7 mouse cellular contexts compared by ENCODE assay signal in the genomic region with DNA sequence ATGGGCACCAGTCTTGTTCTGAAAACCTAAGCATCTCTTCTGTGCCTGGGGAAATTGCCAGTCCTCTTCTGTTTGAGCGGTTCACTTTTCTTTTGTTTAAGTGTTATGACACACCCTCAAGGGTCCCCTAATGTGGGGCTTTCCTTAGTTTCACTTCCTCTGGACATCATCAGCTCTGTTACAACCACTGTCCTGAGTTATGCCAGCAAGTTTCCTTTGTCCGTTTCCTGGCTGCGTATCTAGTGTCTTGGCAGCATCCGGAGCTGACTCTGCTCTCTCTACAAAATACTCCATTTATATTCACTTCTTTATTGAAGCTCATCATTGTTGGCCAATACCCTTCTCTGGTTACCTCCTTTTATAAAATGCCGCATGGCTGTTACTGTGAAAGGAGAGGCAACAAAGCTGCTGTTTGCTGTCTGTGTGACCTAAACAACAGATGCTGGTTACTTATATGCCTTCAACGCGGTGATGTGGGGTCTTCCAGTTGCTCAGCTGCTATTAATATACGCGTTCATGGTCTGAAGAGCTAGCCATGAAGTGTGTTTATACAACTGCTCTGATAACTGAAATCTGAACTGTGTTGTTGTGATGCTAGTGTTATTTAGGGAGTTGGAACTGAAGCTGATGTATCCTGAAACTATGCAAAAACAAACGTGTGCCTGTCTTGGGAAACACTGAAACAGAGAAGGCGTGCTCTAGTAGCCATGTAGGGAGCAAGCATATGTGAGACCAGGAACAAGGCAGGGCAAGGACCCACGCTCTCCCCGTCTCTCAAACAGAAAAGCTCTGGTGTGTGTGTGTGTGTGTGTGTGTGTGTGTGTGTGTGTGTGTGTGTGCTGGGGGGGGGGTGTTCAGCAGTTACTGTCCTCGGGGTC.
DNase-seq lines count a peak whose midpoint lies in the region; ATAC-seq and TF ChIP-seq lines count a peak whose summit lies in the region.

No protein-coding gene starts in this region.

- DNase-seq in B cell, adult 2 months, result peak; percentile 55 to 67
- DNase-seq in brain, embryonic 14.5 days (ENCODE audit: low read depth), result peak; percentile 70
- DNase-seq in lung, postnatal 36 days, result peak; percentile 46
- no peak for DNase-seq in right cerebral cortex, postnatal 25 days
- no peak for DNase-seq in thymus, adult 18-20 months
- DNase-seq in layer of hippocampus, adult 9-11 months, result no peak

- ATAC-seq in hindbrain, embryonic 16.5 days, result peak; percentile 62

- H3K27me3 ChIP-seq in hindbrain, embryonic 16.5 days (replicated peaks; ENCODE audit: control insufficient read depth, insufficient read depth, low read length), result no peaks in the 10 kb centered on the region

- no peak for TF ChIP-seq CTCF in brain, embryonic 14.5 days (IDR thresholded peaks at IDR 0.05; ENCODE audit: borderline replicate concordance, extremely low read depth, insufficient read depth, insufficient read length)

- H3K36me3 ChIP-seq in hindbrain, embryonic 16.5 days (ENCODE audit: control insufficient read depth, insufficient read depth, low read length), result no peaks in the 10 kb centered on the region

- no peak for TF ChIP-seq POLR2A in brain, embryonic 14.5 days (IDR thresholded peaks at IDR 0.05; ENCODE audit: borderline replicate concordance, extremely low read depth, insufficient read depth, insufficient read length, poor library complexity, severe bottlenecking)

- H3K27ac ChIP-seq in hindbrain, embryonic 16.5 days (ENCODE audit: low read depth, low read length), result peak overlapping the region; percentile 46

- no peaks in the 10 kb centered on the region for H3K9me3 ChIP-seq in hindbrain, embryonic 16.5 days (ENCODE audit: control insufficient read depth, low read length)

- H3K9ac ChIP-seq in hindbrain, embryonic 16.5 days (ENCODE audit: low read depth, low read length), result no peak overlapping the region

- WGBS in hindbrain, embryonic 16.5 days, result 25% methylated on average over 13 of the region's 14 CpGs

- H3K4me2 ChIP-seq in hindbrain, embryonic 16.5 days (ENCODE audit: low read length), result peak overlapping the region; percentile 12

- peaks cover 12% of the 10 kb centered on the region for H3K4me1 ChIP-seq in hindbrain, embryonic 16.5 days (ENCODE audit: control insufficient read depth, insufficient read depth, low read depth, low read length)

- H3K4me3 ChIP-seq in hindbrain, embryonic 16.5 days (ENCODE audit: low read length), result no peak overlapping the region

Comparison
In these comparisons a context has a peak if more than half of its experiments do, and no peak if none do; other contexts are left out.
1. DNase-seq: peak in B cell, adult 2 months (2 of 2), brain, embryonic 14.5 days (single experiment) and lung, postnatal 36 days (single experiment); none in right cerebral cortex, postnatal 25 days (single experiment), thymus, adult 18-20 months (0 of 2) and layer of hippocampus, adult 9-11 months (single experiment).